Mouse (Mus musculus) ovary, postnatal 14 days (tissue): ENCODE results near the gene Sp1.

Experiments
- DNase-seq: peaks from one replicate; pipeline ENCODE4 v3.0.0; 2022; ENCODE audit warnings: low spot score

Sp1 gene

DNA sequence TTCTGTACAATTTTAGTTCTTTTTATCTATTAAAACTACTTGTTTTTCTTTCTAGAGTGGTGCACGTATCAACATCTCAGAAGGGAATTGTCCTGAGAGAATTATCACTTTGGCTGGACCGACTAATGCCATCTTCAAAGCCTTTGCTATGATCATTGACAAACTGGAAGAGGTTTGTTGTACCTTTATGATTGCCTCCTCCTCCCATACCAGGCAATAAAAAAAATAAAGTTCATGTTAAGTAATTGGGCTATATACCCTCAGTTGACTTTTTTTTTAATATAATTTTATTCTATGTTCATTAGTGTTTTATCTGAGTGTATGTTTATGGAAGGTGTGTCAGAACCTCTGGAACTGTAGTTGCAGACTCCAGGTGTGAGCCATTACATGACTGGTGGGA lies 68.6 kb downstream of the Sp1 start:
- DNase-seq = no peak

DNA sequence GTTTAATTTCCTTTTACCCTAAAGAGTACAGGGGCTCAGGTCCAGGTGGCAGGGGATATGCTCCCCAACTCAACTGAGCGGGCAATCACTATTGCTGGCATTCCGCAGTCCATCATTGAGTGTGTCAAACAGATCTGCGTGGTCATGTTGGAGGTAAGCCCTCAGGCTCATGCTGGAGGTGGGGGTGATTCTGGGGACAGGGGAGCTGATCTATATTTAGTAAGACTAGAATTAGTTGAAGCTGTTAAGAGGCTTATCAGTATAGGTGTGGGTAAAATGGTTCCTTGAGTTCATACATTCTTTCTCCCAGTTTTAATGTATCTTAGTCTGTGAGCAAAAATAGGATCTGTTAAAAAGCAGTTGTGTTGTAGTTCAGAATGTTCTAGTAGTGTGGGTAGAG lies 77.2 kb downstream of the Sp1 start:
- DNase-seq = no peak

DNA sequence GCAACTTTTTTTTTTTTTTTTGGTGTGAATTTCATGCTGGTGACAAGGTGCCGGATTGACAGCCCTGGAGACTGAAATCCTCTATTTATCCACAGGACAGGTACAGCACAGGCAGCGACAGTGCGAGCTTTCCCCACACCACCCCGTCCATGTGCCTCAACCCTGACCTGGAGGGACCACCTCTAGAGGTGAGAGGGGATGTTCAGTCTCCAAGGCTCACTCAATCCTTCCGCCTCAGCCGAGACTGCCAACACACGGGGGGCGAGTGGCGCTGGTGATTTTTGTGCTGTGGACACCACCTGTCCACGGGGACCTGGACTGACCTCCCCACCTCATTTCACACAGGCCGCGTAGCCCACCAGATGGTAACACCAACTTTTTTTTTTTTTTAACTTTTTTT lies 79.9 kb downstream of the Sp1 start:
- DNase-seq = no peak
